ENCODE assay signal across 9 mouse cellular contexts in genomic region chr2:164746693-164747092, GRCm38 (mm10). TPM values are rescaled to one million over a fixed set of nuclear protein-coding genes. Genes with fewer than 3 reads are reported as not detected.
DNase-seq lines count a peak whose midpoint lies in the region; ATAC-seq and TF ChIP-seq lines count a peak whose summit lies in the region.
"Had no signal": no experiment of that assay in that cellular context is flagged by ENCODE, and none has a peak within 500 bp of the region (broad histone marks: within the 10 kb centered on the region; RNA-seq: fewer than 3 reads in every experiment).

No protein-coding gene starts in this region.

- H3ac ChIP-seq in myocyte (ENCODE audit: control insufficient read depth, insufficient read length) = peak overlapping the region; percentile 77

- H3K79me2 ChIP-seq in myocyte (ENCODE audit: control insufficient read depth, insufficient read depth) = peaks cover 41% of the 10 kb centered on the region

- no peak for TF ChIP-seq POLR2A in myocyte (IDR thresholded peaks at IDR 0.05; ENCODE audit: insufficient read length, low read depth)

- peak overlapping the region; percentile 88 for H3K4me2 ChIP-seq in hindbrain, postnatal 0 days (ENCODE audit: low read depth, low read length)
- H3K4me2 ChIP-seq in myocyte (ENCODE audit: low read depth) = peak overlapping the region; percentile 100

- no peak for TF ChIP-seq CTCF in layer of hippocampus, adult 2 months (conservative IDR thresholded peaks at IDR 0.05)
- TF ChIP-seq CTCF in hindbrain, postnatal 0 days (IDR thresholded peaks at IDR 0.05; ENCODE audit: low read depth) = no peak

- no peak for DNase-seq in layer of hippocampus, adult 2 months (ENCODE audit: low spot score in 2 of 2)
- DNase-seq in layer of hippocampus, postnatal 36 days = no peak
- no peak for DNase-seq in hindbrain, postnatal 0 days (ENCODE audit: low spot score)
- DNase-seq in cerebellum, adult 18-20 months = no peak
- DNase-seq in adrenal gland, adult 18-20 months (ENCODE audit: low spot score in 2 of 2) = no peak
- no peak for DNase-seq in thymus, postnatal 25 days
- DNase-seq: adrenal gland, postnatal 25 days had no signal

- H3K27me3 ChIP-seq in hindbrain, postnatal 0 days (ENCODE audit: insufficient read depth, low read length) = no peaks in the 10 kb centered on the region
- no peaks in the 10 kb centered on the region for H3K27me3 ChIP-seq in myocyte (ENCODE audit: control insufficient read depth, insufficient read depth, insufficient read length)

- H3K4me3 ChIP-seq in layer of hippocampus, adult 2 months = peak overlapping the region; percentile 81
- peak overlapping the region; percentile 95 for H3K4me3 ChIP-seq in brown adipose tissue, adult 24 weeks (ENCODE audit: insufficient read depth, low read depth, low read length)
- H3K4me3 ChIP-seq in hindbrain, postnatal 0 days (ENCODE audit: low read length) = peak overlapping the region; percentile 96
- peak overlapping the region; percentile 79 for H3K4me3 ChIP-seq in myocyte

- ATAC-seq in hindbrain, postnatal 0 days = no peak

- WGBS in hindbrain, postnatal 0 days = 55% methylated on average over 8 of the region's 8 CpGs

- peaks cover 4% of the 10 kb centered on the region; the same call in 1 of the 2 replicates for H3K4me1 ChIP-seq in brown adipose tissue, adult 24 weeks (ENCODE audit: control insufficient read depth, insufficient read depth, insufficient read length, low read length)
- peaks cover 10% of the 10 kb centered on the region for H3K4me1 ChIP-seq in hindbrain, postnatal 0 days (ENCODE audit: insufficient read depth, low read length)

- peak overlapping the region; percentile 91 for H3K9ac ChIP-seq in hindbrain, postnatal 0 days (replicated peaks; ENCODE audit: low read length)

- H3K36me3 ChIP-seq in hindbrain, postnatal 0 days (ENCODE audit: insufficient read depth, low read length) = peaks cover 11% of the 10 kb centered on the region; the same call in 1 of the 2 replicates
- H3K36me3 ChIP-seq in myocyte (ENCODE audit: control insufficient read depth, insufficient read depth) = peaks cover 9% of the 10 kb centered on the region

- H3K9me3 ChIP-seq in hindbrain, postnatal 0 days (ENCODE audit: low read length) = no peaks in the 10 kb centered on the region

- peak overlapping the region; percentile 87; the same call in 1 of the 2 replicates for H3K27ac ChIP-seq in layer of hippocampus, adult 2 months
- no peak overlapping the region for H3K27ac ChIP-seq in brown adipose tissue, adult 24 weeks (replicated peaks; ENCODE audit: low read depth, low read length)
- no peak overlapping the region for H3K27ac ChIP-seq in hindbrain, postnatal 0 days

TF ChIP-seq in myocyte, 11 proteins besides CTCF, POLR2A, EP300 and RAD21:
- no peak for TF ChIP-seq MYOG (IDR thresholded peaks at IDR 0.05; ENCODE audit: control insufficient read depth in 1 of 3, insufficient read depth in 1 of 3, insufficient read length in 2 of 3, low read depth in 2 of 3)
- TF ChIP-seq TCF3 (IDR thresholded peaks at IDR 0.05; ENCODE audit: insufficient read length, low read depth) = no peak
- no peak for TF ChIP-seq E2F4 (IDR thresholded peaks at IDR 0.05; ENCODE audit: insufficient read depth)
- no peak for TF ChIP-seq USF1 (IDR thresholded peaks at IDR 0.05; ENCODE audit: low read depth)
- no peak for TF ChIP-seq POLR2AphosphoS2 (IDR thresholded peaks at IDR 0.05; ENCODE audit: insufficient read length, low read depth)
- no peak for TF ChIP-seq TCF12 (IDR thresholded peaks at IDR 0.05; ENCODE audit: insufficient read depth, poor library complexity, severe bottlenecking)
- TF ChIP-seq CEBPB (IDR thresholded peaks at IDR 0.05; ENCODE audit: insufficient read depth, poor library complexity, severe bottlenecking) = no peak
- TF ChIP-seq REST (IDR thresholded peaks at IDR 0.05; ENCODE audit: insufficient read depth, insufficient read length) = no peak
- no peak for TF ChIP-seq SRF (IDR thresholded peaks at IDR 0.05; ENCODE audit: control insufficient read depth, insufficient read length, low read depth)
- no peak for TF ChIP-seq MYOD1 (IDR thresholded peaks at IDR 0.05; ENCODE audit: control insufficient read depth in 1 of 3, insufficient read length in 2 of 3, low read depth in 2 of 3)
- TF ChIP-seq MAX (IDR thresholded peaks at IDR 0.05; ENCODE audit: low read depth) = no peak

RNA-seq across cellular contexts. Expression of gene Dnttip1, which starts 0.9 kb away (rescaled TPM):
- total RNA-seq in layer of hippocampus, adult 2 months (2021) = 10 to 100 TPM; 40.4 to 41.2 TPM
- 10 to 100 TPM; 34.0 to 37.7 TPM for total RNA-seq in layer of hippocampus, postnatal 36 days (2021)
- polyA plus RNA-seq in brown adipose tissue, adult 24 weeks (2012; ENCODE audit: insufficient read depth, insufficient read length, missing spikeins) = 12.7 and 16.6 TPM in 2 replicates
- total RNA-seq in hindbrain, postnatal 0 days (2014; rRNA removed) = 17.1 and 24.9 TPM in 2 replicates
- 53.9 and 56.1 TPM in 2 replicates for polyA plus RNA-seq in hindbrain, postnatal 0 days (2015; fragmentation: Nextera tagmentation; extraction: Ambion mirVana)
- 63.0 TPM for polyA plus RNA-seq in myocyte (2012; fragmentation: generic; extraction: Trizol)
- 10 to 100 TPM; 34.0 to 35.2 TPM for total RNA-seq in adrenal gland, adult 18-20 months (2021)

RNA-seq across cellular contexts. Expression of gene Wfdc3, which starts 1.0 kb away (rescaled TPM):
- total RNA-seq in layer of hippocampus, adult 2 months (2021) = 1 to 10 TPM in 1 of 2 experiments, under 1 TPM in 1; 0.64 to 1.3 TPM
- 1 to 10 TPM; 1.5 to 2.2 TPM for total RNA-seq in layer of hippocampus, postnatal 36 days (2021)
- not detected in 2 replicates for polyA plus RNA-seq in brown adipose tissue, adult 24 weeks (2012; ENCODE audit: insufficient read depth, insufficient read length, missing spikeins)
- total RNA-seq in hindbrain, postnatal 0 days (2014; rRNA removed) = 1.3 TPM in 2 replicates
- polyA plus RNA-seq in hindbrain, postnatal 0 days (2015; fragmentation: Nextera tagmentation; extraction: Ambion mirVana) = 0.73 and 0.76 TPM in 2 replicates
- polyA plus RNA-seq in myocyte (2012; fragmentation: generic; extraction: Trizol) = 0.41 TPM
- under 1 TPM; 0.20 to 0.45 TPM for total RNA-seq in adrenal gland, adult 18-20 months (2021)

RNA-seq across cellular contexts. Expression of gene Ube2c, which starts 23.0 kb away (rescaled TPM):
- total RNA-seq in layer of hippocampus, adult 2 months (2021) = 1 to 10 TPM in 1 of 2 experiments, under 1 TPM in 1; 0.76 to 1.6 TPM
- total RNA-seq in layer of hippocampus, postnatal 36 days (2021) = 1 to 10 TPM; 1.2 to 1.5 TPM
- 1.4 and 3.8 TPM in 2 replicates for polyA plus RNA-seq in brown adipose tissue, adult 24 weeks (2012; ENCODE audit: insufficient read depth, insufficient read length, missing spikeins)
- 61.5 and 70.6 TPM in 2 replicates for total RNA-seq in hindbrain, postnatal 0 days (2014; rRNA removed)
- polyA plus RNA-seq in hindbrain, postnatal 0 days (2015; fragmentation: Nextera tagmentation; extraction: Ambion mirVana) = 61.2 and 69.4 TPM in 2 replicates
- 103 TPM for polyA plus RNA-seq in myocyte (2012; fragmentation: generic; extraction: Trizol)
- 1 to 10 TPM; 1.4 to 4.0 TPM for total RNA-seq in adrenal gland, adult 18-20 months (2021)

RNA-seq across cellular contexts. Expression of gene Spint5, which starts 31.6 kb away (rescaled TPM):
- total RNA-seq in layer of hippocampus, adult 2 months (2021) = not detected
- not detected for total RNA-seq in layer of hippocampus, postnatal 36 days (2021)
- polyA plus RNA-seq in brown adipose tissue, adult 24 weeks (2012; ENCODE audit: insufficient read depth, insufficient read length, missing spikeins) = not detected in 2 replicates
- not detected in 2 replicates for total RNA-seq in hindbrain, postnatal 0 days (2014; rRNA removed)
- polyA plus RNA-seq in hindbrain, postnatal 0 days (2015; fragmentation: Nextera tagmentation; extraction: Ambion mirVana) = not detected in 2 replicates
- not detected for polyA plus RNA-seq in myocyte (2012; fragmentation: generic; extraction: Trizol)
- not detected for total RNA-seq in adrenal gland, adult 18-20 months (2021)
- total RNA-seq: adrenal gland, postnatal 25 days had no signal

RNA-seq across cellular contexts. Expression of gene Tnnc2, which starts 33.1 kb away (rescaled TPM):
- not detected for total RNA-seq in layer of hippocampus, adult 2 months (2021)
- not detected for total RNA-seq in layer of hippocampus, postnatal 36 days (2021)
- 204 and 410 TPM in 2 replicates for polyA plus RNA-seq in brown adipose tissue, adult 24 weeks (2012; ENCODE audit: insufficient read depth, insufficient read length, missing spikeins)
- 12.2 TPM in 1 of 2 replicates, not detected in the other for total RNA-seq in hindbrain, postnatal 0 days (2014; rRNA removed)
- polyA plus RNA-seq in hindbrain, postnatal 0 days (2015; fragmentation: Nextera tagmentation; extraction: Ambion mirVana) = 0.30 TPM in 1 of 2 replicates, not detected in the other
- polyA plus RNA-seq in myocyte (2012; fragmentation: generic; extraction: Trizol) = 3,985 TPM
- 10 to 100 TPM in 1 of 2 experiments, not detected in 1; 11.3 TPM for total RNA-seq in adrenal gland, adult 18-20 months (2021)
- total RNA-seq: adrenal gland, postnatal 25 days had no signal

Comparison
In these comparisons a context has a peak if more than half of its experiments do, and no peak if none do; other contexts are left out.
1. RNA of gene Ube2c, which starts 23.0 kb away (total RNA-seq): 61.5 to 70.6 TPM in hindbrain, postnatal 0 days; 1.4 to 4.0 TPM in adrenal gland, adult 18-20 months, 0.76 to 1.6 TPM in layer of hippocampus, adult 2 months and 1.2 to 1.5 TPM in layer of hippocampus, postnatal 36 days; every median in the first group is over 10 times any median in the second.
2. Peak in every context shown above with its lines, with median percentiles within 50 percentile points of each other: H3K4me3 ChIP-seq.